Mouse (Mus musculus) testis, adult 2 months (tissue): ENCODE results near the gene Map7d3. TPM values are rescaled to one million over a fixed set of nuclear protein-coding genes. Genes with fewer than 3 reads are reported as not detected.

Source experiments
- H3K27ac ChIP-seq: fragments of 200-500 bp; 2 replicates; pipeline ENCODE4 v1.5.1; 2012; ENCODE audit warnings: low read depth, low read length; ENCODE audit not compliant: control insufficient read depth, insufficient read depth
- H3K27me3 ChIP-seq: fragments of 200-500 bp; 2 replicates; pipeline ENCODE4 v1.6.1; 2012; ENCODE audit warnings: mild to moderate bottlenecking, low read length, moderate library complexity; ENCODE audit not compliant: control insufficient read depth, insufficient read depth
- H3K36me3 ChIP-seq: fragments of 200-500 bp; 2 replicates; pipeline ENCODE4 v1.6.1; 2012; ENCODE audit warnings: mild to moderate bottlenecking, low read length; ENCODE audit not compliant: control insufficient read depth, insufficient read depth
- H3K4me1 ChIP-seq: fragments of 200-500 bp; 2 replicates; pipeline ENCODE4 v1.6.1; 2012; ENCODE audit warnings: low read length; ENCODE audit not compliant: control insufficient read depth, insufficient read depth
- H3K4me3 ChIP-seq: fragments of 200-500 bp; 2 replicates; pipeline ENCODE4 v1.5.1; 2012; ENCODE audit warnings: low read depth, mild to moderate bottlenecking, low read length, moderate library complexity, mixed read lengths; ENCODE audit not compliant: control insufficient read depth
- CTCF ChIP-seq: fragments of 200-500 bp; IDR thresholded peaks from 2 replicates; pipeline ENCODE4 v1.5.1; 2012; ENCODE audit warnings: low read depth, mild to moderate bottlenecking, inconsistent platforms, low read length, moderate library complexity; ENCODE audit not compliant: control insufficient read depth, insufficient read depth, insufficient replicate concordance
- POLR2A ChIP-seq: fragments of 200-500 bp; IDR thresholded peaks from 2 replicates; pipeline ENCODE4 v1.6.1; 2012; ENCODE audit warnings: low read depth, mild to moderate bottlenecking, inconsistent platforms, low read length, moderate library complexity; ENCODE audit not compliant: control insufficient read depth
- polyA plus RNA-seq: library from polyadenylated mRNA; depleted of rRNA; stranded (reverse); fragments of >200 nt; gene quantifications from 2 replicates; pipeline ENCODE4 v1.2.3, GENCODE M21; 2012; rRNA removed

Gene Map7d3
- polyA plus RNA-seq = 2.2 TPM in 2 replicates

DNA sequence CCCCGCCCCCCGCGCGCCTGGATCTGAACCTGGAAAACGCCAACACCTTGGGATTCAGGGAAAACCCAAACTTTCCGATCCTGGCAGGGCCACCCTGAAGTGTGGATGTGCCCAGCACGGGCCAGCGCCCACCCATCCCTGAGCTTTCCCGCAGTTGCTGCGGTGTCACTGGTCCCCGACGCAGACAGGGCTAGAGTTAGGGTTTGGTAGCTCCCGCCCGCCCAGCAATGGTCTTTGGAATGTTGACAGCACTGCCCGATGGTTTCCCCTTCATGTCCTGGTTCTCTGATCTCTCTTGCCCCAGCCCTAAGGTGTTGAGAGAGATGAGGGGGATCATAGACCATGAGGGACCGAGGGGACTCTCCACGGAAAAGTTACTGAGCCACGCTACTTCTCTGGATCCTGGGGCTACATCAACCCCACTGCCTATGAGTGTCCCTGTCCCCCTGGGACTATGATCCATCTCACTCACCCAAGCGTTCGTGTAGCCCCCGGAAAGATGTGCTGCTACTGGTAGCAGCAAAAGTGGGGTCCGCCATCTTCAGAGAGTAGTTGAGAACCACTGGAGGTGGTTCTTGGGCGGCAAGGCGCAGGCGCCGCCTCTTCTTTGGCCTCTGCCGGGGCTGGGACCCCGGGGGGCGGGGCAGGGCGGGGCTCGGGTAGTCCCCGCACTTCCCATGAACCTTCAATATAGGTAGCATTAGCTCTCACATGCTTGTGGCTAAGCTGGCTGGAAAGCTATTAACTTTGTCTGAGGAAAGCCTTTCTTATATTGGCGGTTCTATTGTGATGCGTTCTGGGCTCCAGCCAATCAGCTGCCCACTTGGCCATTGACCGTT is at the start of gene Map7d3:
Gene Map7d3 (minus strand): TSS at position 562 of the 839 bp plus-strand sequence.
- no peak for TF ChIP-seq CTCF
- no peak for TF ChIP-seq POLR2A
- Histone ChIP-seq H3K4me1 (peaks cover 2% of the 10 kb centered on the region; the same call in 1 of the 2 replicates), H3K4me3 (peak within 1 kb of the TSS; percentile 81), H3K27me3 (no peaks in the 10 kb centered on the region), H3K36me3 (no peaks in the 10 kb centered on the region), H3K27ac (peak within 1 kb of the TSS; percentile 87)

GRCm38 (mm10) chrX:56869863-56870262 is 47.7 kb upstream of the Map7d3 start, which contains the start of gene Adgrg4:
Gene Adgrg4 (plus strand): TSS chrX:56870163.
- Histone ChIP-seq H3K27ac (no peak within 1 kb of the TSS), H3K27me3 (no peaks in the 10 kb centered on the region), H3K4me3 (no peak within 1 kb of the TSS), H3K36me3 (no peaks in the 10 kb centered on the region), H3K4me1 (no peaks in the 10 kb centered on the region)
- TF ChIP-seq POLR2A (no peak), CTCF (no peak)

DNA sequence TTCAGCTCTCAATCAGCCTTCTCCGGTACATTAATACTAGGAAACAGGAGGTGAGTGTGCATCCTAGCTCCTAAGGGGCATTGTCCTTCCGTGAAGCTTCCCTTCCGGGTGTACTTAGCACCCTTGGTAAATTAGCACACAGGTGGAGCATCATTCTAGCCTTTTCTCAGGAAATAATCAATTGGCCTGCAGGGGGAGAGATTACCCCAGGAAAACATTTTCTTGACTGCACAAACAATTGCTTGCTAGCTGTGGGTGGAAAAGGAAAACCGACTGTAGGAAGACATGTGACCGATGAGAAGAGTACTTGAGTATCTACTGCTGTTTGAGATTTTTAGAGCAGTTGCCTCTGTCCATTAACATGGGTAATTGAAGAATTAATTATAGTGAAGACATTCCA is 19.1 kb upstream of the Map7d3 start:
- no peak overlapping the region for H3K27ac ChIP-seq
- TF ChIP-seq POLR2A (no peak), CTCF (no peak)

DNA sequence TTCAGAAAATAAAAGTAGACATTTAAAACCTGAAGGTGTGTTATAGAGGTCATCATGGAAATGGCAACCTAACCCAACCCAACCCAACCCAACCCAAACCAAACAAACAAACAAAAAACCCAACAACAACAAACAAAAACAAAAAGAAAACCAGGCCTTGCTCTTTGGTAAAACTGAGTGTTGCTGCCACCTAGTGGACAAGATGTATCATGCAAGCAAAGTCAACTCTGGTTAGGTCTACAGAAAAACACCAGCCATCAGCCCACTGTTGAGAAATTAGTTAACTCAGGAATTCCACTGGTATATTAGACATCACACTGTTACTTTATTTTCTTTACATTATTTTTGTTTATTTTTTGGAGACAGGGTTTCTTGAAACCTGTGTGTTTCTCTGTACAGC is 17.2 kb upstream of the Map7d3 start:
- H3K4me3 ChIP-seq = no peak overlapping the region
- H3K27ac ChIP-seq = no peak overlapping the region
- TF ChIP-seq POLR2A (no peak), CTCF (no peak)
- H3K27me3 ChIP-seq = no peaks in the 10 kb centered on the region
- no peaks in the 10 kb centered on the region for H3K36me3 ChIP-seq
- H3K4me1 ChIP-seq = no peaks in the 10 kb centered on the region

More for the DNA sequence above, 19.1 kb upstream of the Map7d3 start:
- H3K4me1 ChIP-seq = no peaks in the 10 kb centered on the region
- H3K27me3 ChIP-seq = no peaks in the 10 kb centered on the region
- H3K36me3 ChIP-seq = no peaks in the 10 kb centered on the region
- no peak overlapping the region for H3K4me3 ChIP-seq

DNA sequence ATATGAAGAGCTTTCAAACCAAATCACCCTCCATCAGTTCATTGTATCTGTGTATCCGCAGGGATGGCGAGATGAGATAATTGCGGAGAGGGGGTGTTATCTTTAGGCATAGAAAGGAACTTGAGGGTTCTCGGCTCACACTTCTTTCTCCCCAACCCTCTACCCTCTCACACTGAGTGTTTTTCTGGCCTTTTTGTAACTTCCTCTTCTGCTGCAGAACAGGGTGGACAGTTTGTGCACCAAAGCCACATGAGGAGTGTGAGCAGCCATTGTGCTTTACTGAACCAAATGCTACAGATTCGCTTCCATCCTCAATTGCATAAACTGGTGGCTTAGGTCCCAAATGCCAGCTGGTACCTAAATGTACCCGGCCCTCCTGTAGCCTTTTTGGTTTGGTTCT is 13.7 kb upstream of the Map7d3 start:
- no peak for TF ChIP-seq CTCF
- TF ChIP-seq POLR2A = no peak
- H3K36me3 ChIP-seq = no peaks in the 10 kb centered on the region
- H3K27ac ChIP-seq = no peak overlapping the region
- H3K4me1 ChIP-seq = no peaks in the 10 kb centered on the region
- H3K27me3 ChIP-seq = no peaks in the 10 kb centered on the region
- no peak overlapping the region for H3K4me3 ChIP-seq

GRCm38 (mm10) chrX:56827492-56827891 is 5.4 kb upstream of the Map7d3 start:
- no peak for TF ChIP-seq CTCF
- no peak for TF ChIP-seq POLR2A
- H3K36me3 ChIP-seq = no peaks in the 10 kb centered on the region
- H3K4me3 ChIP-seq = no peak overlapping the region
- no peak overlapping the region for H3K27ac ChIP-seq
- H3K27me3 ChIP-seq = no peaks in the 10 kb centered on the region
- no peaks in the 10 kb centered on the region for H3K4me1 ChIP-seq

GRCm38 (mm10) chrX:56791268-56791667 is 30.9 kb downstream of the Map7d3 start:
- no peaks in the 10 kb centered on the region for H3K27me3 ChIP-seq
- TF ChIP-seq CTCF = peak; percentile 18; the same call in 1 of the 2 replicates
- no peak for TF ChIP-seq POLR2A
- H3K4me3 ChIP-seq = no peak overlapping the region
- no peak overlapping the region for H3K27ac ChIP-seq
- no peaks in the 10 kb centered on the region for H3K36me3 ChIP-seq
- H3K4me1 ChIP-seq = no peaks in the 10 kb centered on the region
